Mouse (Mus musculus): ENCODE results near the gene Ccdc154. TPM values are rescaled to one million over a fixed set of nuclear protein-coding genes. Genes with fewer than 3 reads are reported as not detected.

Ccdc154 gene
- polyA plus RNA-seq, 1 experiment from 2014 or later = 0.08 TPM

- ATAC-seq (replicated peaks; ENCODE audit: low FRiP score) (no peak), DNase-seq (ENCODE audit: low spot score) (no peak)
- H3K27ac ChIP-seq (ENCODE audit: low read depth, low read length) = no peak overlapping the region
- no peaks in the 10 kb centered on the region for H3K27me3 ChIP-seq (ENCODE audit: control insufficient read depth, insufficient read depth, low read length)
- H3K9me3 ChIP-seq (ENCODE audit: control insufficient read depth, low read length) = no peaks in the 10 kb centered on the region
- H3K4me1 ChIP-seq (replicated peaks; ENCODE audit: control insufficient read depth, insufficient read depth, low read length) = peaks cover 16% of the 10 kb centered on the region
- peak overlapping the region; percentile 77 for H3K4me2 ChIP-seq (ENCODE audit: low read depth, low read length, severe bottlenecking)
- H3K36me3 ChIP-seq (ENCODE audit: control insufficient read depth, insufficient read depth, low read length) = no peaks in the 10 kb centered on the region; the same call in 1 of the 2 replicates
- H3K4me3 ChIP-seq (ENCODE audit: low read depth, low read length) = peak overlapping the region; percentile 98
- H3K9ac ChIP-seq (ENCODE audit: low read length) = peak overlapping the region; percentile 87
- 3% methylated on average over 12 of the region's 16 CpGs for WGBS
Measured at GRCm38 (mm10) chr17:25189091-25189490, 26.8 kb downstream of the Ccdc154 start.

- Histone ChIP-seq H3K4me1 (replicated peaks; ENCODE audit: control insufficient read depth, insufficient read depth, low read length) (no peaks in the 10 kb centered on the region), H3K9ac (ENCODE audit: low read length) (no peak overlapping the region), H3K36me3 (ENCODE audit: control insufficient read depth, insufficient read depth, low read length) (peaks cover 5% of the 10 kb centered on the region), H3K4me2 (ENCODE audit: low read depth, low read length, severe bottlenecking) (no peak overlapping the region), H3K9me3 (ENCODE audit: control insufficient read depth, low read length) (no peaks in the 10 kb centered on the region), H3K27ac (ENCODE audit: low read depth, low read length) (no peak overlapping the region), H3K4me3 (ENCODE audit: low read depth, low read length) (no peak overlapping the region), H3K27me3 (ENCODE audit: control insufficient read depth, insufficient read depth, low read length) (no peaks in the 10 kb centered on the region)
- no peak for DNase-seq (ENCODE audit: low spot score)
- no peak for ATAC-seq (replicated peaks; ENCODE audit: low FRiP score)
- 93% methylated on average over 4 of the region's 4 CpGs for WGBS
Measured at GRCm38 (mm10) chr17:25202401-25202800, 40.1 kb downstream of the Ccdc154 start.

DNA sequence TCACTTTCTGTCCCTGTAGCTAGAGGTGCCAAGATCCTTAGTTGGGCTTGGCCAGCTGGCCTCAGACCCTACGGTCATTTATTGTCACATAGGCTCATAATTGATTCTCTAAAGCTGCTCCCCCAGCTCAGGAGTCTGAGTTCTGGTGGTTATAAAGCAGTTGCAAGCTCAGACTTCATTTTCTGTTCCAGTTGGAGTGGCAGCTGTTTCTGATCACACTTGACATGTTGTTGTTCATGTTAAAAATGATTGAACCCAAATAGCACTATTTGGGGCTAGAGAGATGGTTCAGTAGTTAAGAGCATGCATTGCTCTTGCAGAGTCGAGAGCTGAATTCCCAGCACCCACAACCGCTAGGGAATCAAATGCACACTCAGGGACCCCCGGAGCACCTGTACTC lies 47.7 kb downstream of the Ccdc154 start:
- Histone ChIP-seq H3K4me3 (ENCODE audit: low read depth, low read length) (no peak overlapping the region), H3K9me3 (ENCODE audit: control insufficient read depth, low read length) (no peaks in the 10 kb centered on the region), H3K4me2 (ENCODE audit: low read depth, low read length, severe bottlenecking) (no peak overlapping the region), H3K27ac (ENCODE audit: low read depth, low read length) (no peak overlapping the region), H3K4me1 (replicated peaks; ENCODE audit: control insufficient read depth, insufficient read depth, low read length) (no peaks in the 10 kb centered on the region), H3K9ac (ENCODE audit: low read length) (no peak overlapping the region), H3K27me3 (ENCODE audit: control insufficient read depth, insufficient read depth, low read length) (no peaks in the 10 kb centered on the region), H3K36me3 (ENCODE audit: control insufficient read depth, insufficient read depth, low read length) (no peaks in the 10 kb centered on the region; the same call in 1 of the 2 replicates)
- WGBS = 90% methylated on average over 4 of the region's 4 CpGs
- ATAC-seq (replicated peaks; ENCODE audit: low FRiP score) = no peak
- DNase-seq (ENCODE audit: low spot score) = no peak

- Histone ChIP-seq H3K9me3 (ENCODE audit: control insufficient read depth, low read length) (no peaks in the 10 kb centered on the region), H3K4me3 (ENCODE audit: low read depth, low read length) (no peak overlapping the region), H3K4me1 (replicated peaks; ENCODE audit: control insufficient read depth, insufficient read depth, low read length) (no peaks in the 10 kb centered on the region), H3K9ac (ENCODE audit: low read length) (no peak overlapping the region), H3K4me2 (ENCODE audit: low read depth, low read length, severe bottlenecking) (no peak overlapping the region), H3K36me3 (ENCODE audit: control insufficient read depth, insufficient read depth, low read length) (no peaks in the 10 kb centered on the region; the same call in 1 of the 2 replicates), H3K27me3 (ENCODE audit: control insufficient read depth, insufficient read depth, low read length) (no peaks in the 10 kb centered on the region), H3K27ac (ENCODE audit: low read depth, low read length) (no peak overlapping the region)
- no peak for ATAC-seq (replicated peaks; ENCODE audit: low FRiP score)
- no peak for DNase-seq (ENCODE audit: low spot score)
- WGBS = 92% methylated on average over 15 of the region's 15 CpGs
Measured at GRCm38 (mm10) chr17:25210680-25211466, 48.6 kb downstream of the Ccdc154 start.

GRCm38 (mm10) chr17:25211705-25212104 lies 49.4 kb downstream of the Ccdc154 start:
- ATAC-seq (replicated peaks; ENCODE audit: low FRiP score) = no peak
- DNase-seq (ENCODE audit: low spot score) = no peak
- Histone ChIP-seq H3K4me2 (ENCODE audit: low read depth, low read length, severe bottlenecking) (no peak overlapping the region), H3K4me1 (replicated peaks; ENCODE audit: control insufficient read depth, insufficient read depth, low read length) (no peaks in the 10 kb centered on the region), H3K27ac (ENCODE audit: low read depth, low read length) (no peak overlapping the region), H3K4me3 (ENCODE audit: low read depth, low read length) (no peak overlapping the region), H3K27me3 (ENCODE audit: control insufficient read depth, insufficient read depth, low read length) (no peaks in the 10 kb centered on the region), H3K9me3 (ENCODE audit: control insufficient read depth, low read length) (no peaks in the 10 kb centered on the region), H3K9ac (ENCODE audit: low read length) (no peak overlapping the region), H3K36me3 (ENCODE audit: control insufficient read depth, insufficient read depth, low read length) (no peaks in the 10 kb centered on the region; the same call in 1 of the 2 replicates)
- WGBS = 93% methylated on average over 4 of the region's 4 CpGs

GRCm38 (mm10) chr17:25215431-25215830 lies 53.2 kb downstream of the Ccdc154 start:
- no peak overlapping the region for H3K4me3 ChIP-seq (ENCODE audit: low read depth, low read length)
- no peaks in the 10 kb centered on the region for H3K27me3 ChIP-seq (ENCODE audit: control insufficient read depth, insufficient read depth, low read length)
- H3K9ac ChIP-seq (ENCODE audit: low read length) = no peak overlapping the region
- 87% methylated on average over 3 of the region's 3 CpGs for WGBS
- no peak overlapping the region for H3K27ac ChIP-seq (ENCODE audit: low read depth, low read length)
- H3K4me2 ChIP-seq (ENCODE audit: low read depth, low read length, severe bottlenecking) = no peak overlapping the region
- no peaks in the 10 kb centered on the region for H3K9me3 ChIP-seq (ENCODE audit: control insufficient read depth, low read length)
- H3K36me3 ChIP-seq (ENCODE audit: control insufficient read depth, insufficient read depth, low read length) = no peaks in the 10 kb centered on the region
- ATAC-seq (replicated peaks; ENCODE audit: low FRiP score) (no peak), DNase-seq (ENCODE audit: low spot score) (no peak)
- no peaks in the 10 kb centered on the region for H3K4me1 ChIP-seq (replicated peaks; ENCODE audit: control insufficient read depth, insufficient read depth, low read length)

GRCm38 (mm10) chr17:25218967-25219366 lies 56.7 kb downstream of the Ccdc154 start:
- ATAC-seq (replicated peaks; ENCODE audit: low FRiP score) (no peak), DNase-seq (ENCODE audit: low spot score) (no peak)
- Histone ChIP-seq H3K36me3 (ENCODE audit: control insufficient read depth, insufficient read depth, low read length) (no peaks in the 10 kb centered on the region), H3K4me3 (ENCODE audit: low read depth, low read length) (no peak overlapping the region), H3K27ac (ENCODE audit: low read depth, low read length) (no peak overlapping the region), H3K4me2 (ENCODE audit: low read depth, low read length, severe bottlenecking) (no peak overlapping the region), H3K27me3 (ENCODE audit: control insufficient read depth, insufficient read depth, low read length) (no peaks in the 10 kb centered on the region), H3K9ac (ENCODE audit: low read length) (no peak overlapping the region), H3K4me1 (replicated peaks; ENCODE audit: control insufficient read depth, insufficient read depth, low read length) (peaks cover 6% of the 10 kb centered on the region; the same call in 1 of the 2 replicates), H3K9me3 (ENCODE audit: control insufficient read depth, low read length) (no peaks in the 10 kb centered on the region)
- 91% methylated on average over 9 of the region's 9 CpGs for WGBS

DNA sequence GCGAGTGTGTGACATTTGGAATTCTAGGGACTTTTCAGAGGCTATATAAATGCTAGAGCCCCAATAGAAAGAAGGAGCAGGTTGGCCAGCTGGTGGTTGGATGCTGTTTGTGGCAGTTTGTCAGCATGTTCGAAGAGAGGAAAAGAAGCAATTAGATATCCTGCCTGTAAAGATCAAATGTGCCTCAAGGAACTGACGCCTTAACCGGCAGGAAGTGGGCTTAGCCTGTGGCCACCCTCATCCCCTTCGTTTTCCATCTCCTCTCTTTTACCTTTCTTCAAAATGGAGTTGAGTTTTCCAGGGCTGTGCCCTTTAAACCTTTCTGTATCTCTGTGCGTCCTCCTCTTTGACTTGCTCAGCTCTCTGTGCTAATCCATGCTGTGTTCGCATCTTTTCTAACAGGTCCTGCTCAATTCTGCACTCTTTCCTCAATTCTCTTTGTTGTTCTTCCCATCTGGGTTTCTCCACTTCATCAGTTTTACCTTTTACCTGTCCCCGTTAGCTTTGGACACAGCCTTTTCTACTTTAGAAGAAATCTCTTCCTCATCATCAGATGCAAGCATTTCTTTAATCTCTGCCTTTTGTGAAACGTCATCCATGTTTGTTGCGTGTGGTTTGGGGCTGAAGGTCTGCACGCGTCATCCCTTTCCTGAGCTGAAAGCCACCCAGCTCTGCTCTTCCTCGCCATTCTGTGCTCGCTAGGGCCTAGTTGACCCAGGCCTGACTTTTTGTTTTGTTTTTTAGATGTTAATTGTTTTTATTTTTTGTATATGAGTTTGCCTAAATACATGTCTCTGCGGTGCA lies 57.4 kb downstream of the Ccdc154 start:
- WGBS = 92% methylated on average over 15 of the region's 15 CpGs
- no peak for ATAC-seq (replicated peaks; ENCODE audit: low FRiP score)

More for the DNA sequence above, 57.4 kb downstream of the Ccdc154 start:
- Histone ChIP-seq H3K27ac (ENCODE audit: low read depth, low read length) (no peak overlapping the region), H3K27me3 (ENCODE audit: control insufficient read depth, insufficient read depth, low read length) (no peaks in the 10 kb centered on the region), H3K9ac (ENCODE audit: low read length) (no peak overlapping the region), H3K4me1 (replicated peaks; ENCODE audit: control insufficient read depth, insufficient read depth, low read length) (peaks cover 6% of the 10 kb centered on the region; the same call in 1 of the 2 replicates), H3K4me3 (ENCODE audit: low read depth, low read length) (no peak overlapping the region), H3K36me3 (ENCODE audit: control insufficient read depth, insufficient read depth, low read length) (no peaks in the 10 kb centered on the region), H3K4me2 (ENCODE audit: low read depth, low read length, severe bottlenecking) (no peak overlapping the region), H3K9me3 (ENCODE audit: control insufficient read depth, low read length) (no peaks in the 10 kb centered on the region)
- no peak for DNase-seq (ENCODE audit: low spot score)

Measured in forebrain, embryonic 11.5 days (tissue).